Mouse (Mus musculus): Measurements from ENCODE around the gene Traip. TPM values are rescaled to one million over a fixed set of nuclear protein-coding genes. Genes with fewer than 3 reads are reported as not detected.
"Not testable (repeated sequence)": the region's sequence is repeated elsewhere in the genome, so short reads cannot be mapped to it uniquely, and the experiment has no call there.

Gene Traip
- polyA plus RNA-seq, 1 experiment from 2014 or later, result 46.3 TPM

DNA sequence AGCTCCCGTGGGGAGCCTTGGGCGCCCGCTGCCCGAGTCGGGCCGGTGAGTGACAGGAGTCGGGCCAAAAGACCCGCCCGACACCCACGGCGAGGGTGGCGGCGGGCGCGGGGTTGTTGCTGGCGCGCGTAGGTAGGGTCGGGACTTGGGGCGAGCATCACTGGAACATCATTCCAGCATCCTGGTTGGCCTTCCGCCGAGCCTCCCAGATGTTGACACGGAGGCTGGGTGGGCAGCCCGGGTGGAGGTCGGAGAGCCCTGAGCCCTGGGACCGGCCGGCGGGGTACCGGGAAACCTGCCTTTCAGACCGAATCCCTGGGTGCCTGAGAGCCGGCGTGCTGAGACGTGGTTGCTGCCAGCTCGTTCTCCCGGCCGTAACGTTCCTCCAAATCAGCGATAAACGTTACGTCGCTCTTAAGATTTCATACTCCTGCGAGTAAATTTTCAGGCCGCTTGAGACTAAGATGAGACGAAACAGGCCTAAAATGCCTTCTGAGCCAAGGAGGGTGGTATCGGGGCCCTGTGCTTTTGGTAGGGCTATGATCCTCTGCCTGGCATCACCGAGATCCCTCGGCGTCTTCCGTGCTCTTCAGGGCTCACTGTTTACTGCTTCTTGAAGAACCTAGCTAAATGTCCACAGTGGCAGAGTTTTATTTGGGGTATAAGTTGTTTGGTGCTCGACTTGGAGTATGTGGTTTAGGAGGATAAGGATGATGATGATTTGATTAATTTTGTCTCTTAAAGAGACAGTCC is 53.0 kb downstream of the Traip start:
- peak overlapping the region; percentile 98 for H3K4me3 ChIP-seq
- DNase-seq (ENCODE audit: extremely low spot score, low spot score), result no peak
- under 1% methylated on average over 50 of the region's 50 CpGs for WGBS
- H3K9me3 ChIP-seq, result no peaks in the 10 kb centered on the region
- H3K4me1 ChIP-seq, result peaks cover 32% of the 10 kb centered on the region
- H3K27me3 ChIP-seq (ENCODE audit: poor library complexity, severe bottlenecking), result no peaks in the 10 kb centered on the region
- H3K36me3 ChIP-seq (replicated peaks), result peaks cover 10% of the 10 kb centered on the region
- peak overlapping the region; percentile 98 for H3K27ac ChIP-seq

DNA sequence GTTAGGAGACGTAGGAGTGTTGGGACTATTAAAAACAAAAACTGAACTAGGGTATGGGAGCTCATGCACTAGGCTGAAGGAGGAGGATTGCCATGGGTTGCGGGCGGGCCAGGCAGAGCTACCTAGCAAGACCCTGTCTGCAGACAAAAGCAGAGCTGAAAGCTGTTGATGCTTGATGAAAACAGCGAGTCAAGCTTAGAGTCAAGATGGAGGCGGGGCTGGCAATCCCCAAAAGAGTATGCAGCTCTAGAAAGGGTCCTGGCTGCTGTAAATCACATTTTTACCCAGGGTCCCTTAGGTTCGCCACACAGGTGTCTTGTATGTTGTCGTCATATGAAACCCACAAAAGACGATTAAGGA is 53.6 kb downstream of the Traip start:
- peak overlapping the region; percentile 98 for H3K4me3 ChIP-seq
- WGBS, result 28% methylated on average over 8 of the region's 8 CpGs
- peak overlapping the region; percentile 98 for H3K27ac ChIP-seq
- no peak for DNase-seq (ENCODE audit: extremely low spot score, low spot score)
- no peaks in the 10 kb centered on the region for H3K27me3 ChIP-seq (ENCODE audit: poor library complexity, severe bottlenecking)
- H3K4me1 ChIP-seq, result peaks cover 32% of the 10 kb centered on the region
- peaks cover 13% of the 10 kb centered on the region for H3K36me3 ChIP-seq (replicated peaks)
- no peaks in the 10 kb centered on the region for H3K9me3 ChIP-seq

GRCm38 (mm10) chr9:108008041-108008440 is 58.1 kb downstream of the Traip start:
- no peak for DNase-seq (ENCODE audit: extremely low spot score, low spot score)
- Histone ChIP-seq H3K36me3 (replicated peaks) (peaks cover 33% of the 10 kb centered on the region), H3K27me3 (ENCODE audit: poor library complexity, severe bottlenecking) (no peaks in the 10 kb centered on the region), H3K4me1 (peaks cover 22% of the 10 kb centered on the region), H3K4me3 (no peak overlapping the region), H3K9me3 (no peaks in the 10 kb centered on the region), H3K27ac (no peak overlapping the region)
- 94% methylated on average over 5 of the region's 5 CpGs for WGBS

DNA sequence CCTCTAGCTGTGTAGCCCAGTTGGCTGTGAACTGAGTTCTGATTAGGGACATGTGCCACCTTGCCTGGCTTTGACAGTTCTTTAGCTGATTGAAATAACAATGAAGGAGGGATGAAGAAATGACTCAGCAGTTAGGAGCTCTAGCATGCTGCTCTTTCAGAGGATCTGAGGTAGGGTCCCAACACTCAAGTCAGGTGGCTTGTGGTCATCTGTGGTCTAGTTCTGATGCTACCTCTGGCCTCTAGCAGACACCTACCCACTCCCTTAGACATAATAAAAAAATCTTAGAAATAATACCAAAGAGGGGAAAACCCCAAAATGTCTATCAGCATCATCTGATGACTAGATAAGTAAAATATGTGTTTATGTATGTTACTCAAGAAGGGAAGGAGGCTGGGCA is 60.4 kb downstream of the Traip start:
- Histone ChIP-seq H3K36me3 (replicated peaks) (peaks cover 39% of the 10 kb centered on the region), H3K27ac (no peak overlapping the region), H3K9me3 (no peaks in the 10 kb centered on the region), H3K27me3 (ENCODE audit: poor library complexity, severe bottlenecking) (no peaks in the 10 kb centered on the region), H3K4me1 (no peaks in the 10 kb centered on the region), H3K4me3 (no peak overlapping the region)
- no peak for DNase-seq (ENCODE audit: extremely low spot score, low spot score)

- not testable (repeated sequence) for H3K4me3 ChIP-seq; DNase-seq (ENCODE audit: extremely low spot score, low spot score); H3K4me1 ChIP-seq; H3K27me3 ChIP-seq (ENCODE audit: poor library complexity, severe bottlenecking); H3K27ac ChIP-seq; H3K9me3 ChIP-seq
- peaks cover 53% of the 10 kb centered on the region for H3K36me3 ChIP-seq (replicated peaks)
- 95% methylated on average over 2 of the region's 2 CpGs for WGBS
Observed at GRCm38 (mm10) chr9:108013577-108013976, 63.6 kb downstream of the Traip start.

DNA sequence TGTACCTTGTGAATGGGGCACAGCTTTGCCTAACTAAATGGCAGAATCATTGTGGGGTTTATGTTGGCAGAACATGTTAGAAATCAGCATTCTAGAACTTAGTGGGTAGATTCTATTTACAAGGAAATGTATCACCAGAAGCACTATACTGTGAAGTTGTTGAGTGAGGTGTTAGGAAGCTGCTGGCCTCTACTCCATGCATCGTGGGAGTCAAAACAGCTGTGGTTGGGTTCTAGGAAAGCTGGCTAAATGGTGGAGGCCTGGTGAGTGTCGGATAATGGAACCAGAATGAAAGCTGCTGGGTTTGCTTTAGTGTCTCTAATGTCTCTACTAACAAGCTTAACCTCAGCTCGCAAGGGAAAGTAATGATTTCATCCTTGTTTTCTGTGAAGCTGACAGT is 67.2 kb downstream of the Traip start:
- Histone ChIP-seq H3K27ac (no peak overlapping the region), H3K9me3 (no peaks in the 10 kb centered on the region), H3K4me3 (no peak overlapping the region), H3K4me1 (no peaks in the 10 kb centered on the region), H3K36me3 (replicated peaks) (peaks cover 49% of the 10 kb centered on the region), H3K27me3 (ENCODE audit: poor library complexity, severe bottlenecking) (no peaks in the 10 kb centered on the region)
- 87% methylated on average over 3 of the region's 3 CpGs for WGBS
- DNase-seq (ENCODE audit: extremely low spot score, low spot score), result no peak

DNA sequence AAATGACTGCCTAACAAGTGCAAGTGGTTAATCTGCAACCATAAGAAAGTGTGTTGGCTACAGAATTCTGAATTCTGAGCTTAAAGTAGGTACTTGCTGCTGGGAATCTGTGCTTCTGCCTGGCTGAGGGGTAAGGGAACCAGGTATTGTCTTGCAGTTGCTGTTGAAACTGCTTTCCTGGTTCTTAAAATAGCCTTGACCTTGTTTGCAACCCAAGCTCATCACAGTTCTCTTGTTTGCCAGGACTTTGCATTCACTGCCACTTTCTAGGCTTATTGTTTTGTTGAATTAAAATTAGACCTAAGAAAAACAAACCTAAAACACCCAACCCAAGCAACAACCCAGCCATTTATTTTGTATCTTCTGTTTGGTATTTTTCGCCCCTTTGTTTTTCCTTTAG is 70.8 kb downstream of the Traip start:
- no peaks in the 10 kb centered on the region for H3K27me3 ChIP-seq (ENCODE audit: poor library complexity, severe bottlenecking)
- no peaks in the 10 kb centered on the region for H3K9me3 ChIP-seq
- H3K4me1 ChIP-seq, result no peaks in the 10 kb centered on the region
- no peak overlapping the region for H3K4me3 ChIP-seq
- no peak for DNase-seq (ENCODE audit: extremely low spot score, low spot score)
- no peak overlapping the region for H3K27ac ChIP-seq
- H3K36me3 ChIP-seq (replicated peaks), result peaks cover 44% of the 10 kb centered on the region
- 95% methylated on average over 1 of the region's 1 CpGs for WGBS

Other genes with a start within 250 kb of the Traip start
- gene Sema3f, start 239.7 kb upstream of the Traip start, polyA plus RNA-seq (2016; fragmentation: Nextera tagmentation; extraction: Ambion mirVana), result 10.0 and 11.2 TPM in 2 replicates
- gene Rbm5, start 179.1 kb upstream of the Traip start, polyA plus RNA-seq (2016; fragmentation: Nextera tagmentation; extraction: Ambion mirVana), result 185 and 192 TPM in 2 replicates
- 112 and 114 TPM in 2 replicates for gene Rbm6, start 76.9 kb upstream of the Traip start, polyA plus RNA-seq (2016; fragmentation: Nextera tagmentation; extraction: Ambion mirVana)
- gene Mon1a, start 62.0 kb upstream of the Traip start, polyA plus RNA-seq (2016; fragmentation: Nextera tagmentation; extraction: Ambion mirVana), result 12.2 and 12.5 TPM in 2 replicates
- gene Mst1r, start 43.3 kb upstream of the Traip start, polyA plus RNA-seq (2016; fragmentation: Nextera tagmentation; extraction: Ambion mirVana), result 0.49 and 0.60 TPM in 2 replicates
- not detected in 2 replicates for gene Actl11, start 21.7 kb upstream of the Traip start, polyA plus RNA-seq (2016; fragmentation: Nextera tagmentation; extraction: Ambion mirVana)
- gene Camkv, start 14.5 kb upstream of the Traip start, polyA plus RNA-seq (2016; fragmentation: Nextera tagmentation; extraction: Ambion mirVana), result 17.5 and 18.6 TPM in 2 replicates
- gene Uba7, start 25.4 kb downstream of the Traip start, polyA plus RNA-seq (2016; fragmentation: Nextera tagmentation; extraction: Ambion mirVana), result 6.8 and 10.0 TPM in 2 replicates
- gene Gm20661, start 32.9 kb downstream of the Traip start, polyA plus RNA-seq (2016; fragmentation: Nextera tagmentation; extraction: Ambion mirVana), result 0.92 and 1.4 TPM in 2 replicates
- 35.0 TPM in 2 replicates for gene Inka1, start 35.7 kb downstream of the Traip start, polyA plus RNA-seq (2016; fragmentation: Nextera tagmentation; extraction: Ambion mirVana)
- gene Cdhr4, start 42.4 kb downstream of the Traip start, polyA plus RNA-seq (2016; fragmentation: Nextera tagmentation; extraction: Ambion mirVana), result 1.7 and 2.7 TPM in 2 replicates
- not detected in 2 replicates for gene Gm20662, start 46.2 kb downstream of the Traip start, polyA plus RNA-seq (2016; fragmentation: Nextera tagmentation; extraction: Ambion mirVana)
- gene Ip6k1, start 52.4 kb downstream of the Traip start, polyA plus RNA-seq (2016; fragmentation: Nextera tagmentation; extraction: Ambion mirVana), result 50.8 and 53.0 TPM in 2 replicates
- 25.5 and 27.9 TPM in 2 replicates for gene Gmppb, start 99.1 kb downstream of the Traip start, polyA plus RNA-seq (2016; fragmentation: Nextera tagmentation; extraction: Ambion mirVana)
- gene Amigo3, start 103.0 kb downstream of the Traip start, polyA plus RNA-seq (2016; fragmentation: Nextera tagmentation; extraction: Ambion mirVana), result 2.3 and 3.4 TPM in 2 replicates
- 0.73 and 0.81 TPM in 2 replicates for gene Mst1, start 130.3 kb downstream of the Traip start, polyA plus RNA-seq (2016; fragmentation: Nextera tagmentation; extraction: Ambion mirVana)
- gene Rnf123, start 133.2 kb downstream of the Traip start, polyA plus RNA-seq (2016; fragmentation: Nextera tagmentation; extraction: Ambion mirVana), result 32.8 and 36.2 TPM in 2 replicates
- gene Apeh, start 144.5 kb downstream of the Traip start, polyA plus RNA-seq (2016; fragmentation: Nextera tagmentation; extraction: Ambion mirVana), result 74.1 and 79.4 TPM in 2 replicates
- gene Bsn, start 240.2 kb downstream of the Traip start, polyA plus RNA-seq (2016; fragmentation: Nextera tagmentation; extraction: Ambion mirVana), result 0.82 and 1.2 TPM in 2 replicates